Mouse (Mus musculus) spleen, adult 10 weeks (tissue): ENCODE measurements around the gene Krtap8-1. TPM values are rescaled to one million over a fixed set of nuclear protein-coding genes. Genes with fewer than 3 reads are reported as not detected.

ENCODE experiments used
- polyA plus RNA-seq: library from polyadenylated mRNA; stranded (reverse); fragments of 350-450 nt; fragmentation: Illumina TruSeq; extraction: RNeasy Lipid Tissue Mini Kit (QIAGEN cat#74804); gene quantifications from one replicate; pipeline ENCODE4 v1.2.3, GENCODE M21; 2015; ENCODE audit warnings: low replicate concordance; ENCODE audit not compliant: insufficient read depth

Krtap8-1 gene
- not detected for polyA plus RNA-seq

DNA sequence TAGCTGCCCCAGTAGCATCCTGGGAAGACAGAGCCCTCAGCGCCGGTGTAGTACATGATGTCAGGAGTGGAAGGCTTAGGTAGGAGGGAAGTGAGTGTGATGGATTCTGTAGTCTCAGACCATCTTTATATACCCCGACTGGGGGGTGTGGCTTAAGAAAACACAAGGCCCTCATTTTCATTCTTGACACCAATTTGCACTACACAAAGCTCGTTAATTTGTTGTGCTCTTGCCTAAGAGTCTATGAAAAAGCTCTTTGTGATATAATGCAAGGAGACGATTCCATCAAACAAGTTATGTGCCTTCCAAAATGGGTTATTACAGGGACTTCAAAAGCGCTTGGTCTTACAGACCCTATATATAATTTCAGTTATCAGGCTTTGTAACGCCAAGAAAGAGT lies at the start of gene Krtap8-1:
TSS of gene Krtap8-1 (minus strand) at position 101 of the 400 bp plus-strand sequence.

DNA sequence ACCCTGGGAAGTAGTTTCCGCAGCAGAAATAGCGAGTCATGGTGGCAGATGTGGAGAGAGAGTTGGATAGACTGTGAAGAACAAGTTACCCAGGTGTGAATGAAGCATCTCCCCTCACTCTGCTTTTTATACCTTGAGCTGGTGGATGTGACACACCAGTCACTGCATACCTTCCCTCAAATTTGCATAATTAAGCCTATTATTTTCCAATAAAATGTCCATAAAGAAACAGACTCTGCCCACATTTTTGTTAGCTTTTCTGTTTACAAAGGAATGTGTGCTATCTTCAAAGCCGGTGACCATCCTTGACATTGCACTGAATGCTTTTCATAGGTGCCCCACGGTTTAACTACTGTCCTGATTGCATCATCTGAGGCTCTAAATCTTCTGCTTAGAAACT lies 20.5 kb upstream of the Krtap8-1 start, which contains the start of gene Krtap7-1:
TSS of gene Krtap7-1 (minus strand) at position 101 of the 400 bp plus-strand sequence.

Other genes with a start within 250 kb of the Krtap8-1 start
- not detected for gene Krtap21-1, start 84.1 kb downstream of the Krtap8-1 start, polyA plus RNA-seq
- not detected for gene Krtap6-2, start 67.8 kb downstream of the Krtap8-1 start, polyA plus RNA-seq
- not detected for gene Krtap7-1, start 20.4 kb upstream of the Krtap8-1 start, polyA plus RNA-seq
- gene Krtap11-1, start 83.2 kb upstream of the Krtap8-1 start, polyA plus RNA-seq: not detected